Mouse (Mus musculus) brain, embryonic 14.5 days (tissue): ENCODE results near the gene Abcc2.
A peak's percentile ranks its signal among the peaks of the same experiment; 100 is the strongest.

Experiments
- CTCF ChIP-seq: fragments of 200-500 bp; IDR thresholded peaks from 2 replicates; pipeline ENCODE4 v1.5.1; 2012; ENCODE audit warnings: inconsistent platforms, mild to moderate bottlenecking, moderate library complexity, borderline replicate concordance; ENCODE audit not compliant: insufficient read depth, insufficient read length; ENCODE audit errors: extremely low read depth
- POLR2A ChIP-seq: fragments of 200-500 bp; IDR thresholded peaks from 2 replicates; pipeline ENCODE4 v1.6.1; 2012; ENCODE audit warnings: mild to moderate bottlenecking, inconsistent platforms, borderline replicate concordance; ENCODE audit not compliant: poor library complexity, insufficient read depth, insufficient read length, severe bottlenecking; ENCODE audit errors: extremely low read depth

GRCm38 (mm10) chr19:43753226-43753835 lies 28.7 kb upstream of the Abcc2 start:
- TF ChIP-seq CTCF, result peak; percentile 74
- TF ChIP-seq POLR2A, result no peak
